Mouse (Mus musculus) central nervous system, embryonic 18 days (tissue): Measurements from ENCODE around the gene Zfp943. TPM values are rescaled to one million over a fixed set of nuclear protein-coding genes. Genes with fewer than 3 reads are reported as not detected.

ENCODE experiments used
- polyA plus RNA-seq: library from polyadenylated mRNA; depleted of rRNA; stranded (reverse); fragments of >200 nt; gene quantifications from 2 replicates; pipeline ENCODE4 v1.2.3, GENCODE M21; 2012; rRNA removed

The Zfp943 gene
- polyA plus RNA-seq = 12.0 and 13.8 TPM in 2 replicates

GRCm38 (mm10) chr17:21962107-21962907 is at the start of gene Zfp943, which contains the start of gene Zfp942:
TSS of gene Zfp943 (plus strand) at chr17:21962552.
TSS of gene Zfp942 (minus strand) at chr17:21962464.

Other genes starting within 250 kb of the Zfp943 start
- 7.6 and 7.8 TPM in 2 replicates for gene Zfp229, start 231.8 kb upstream of the Zfp943 start, polyA plus RNA-seq
- gene Zfp820, start 116.8 kb upstream of the Zfp943 start, polyA plus RNA-seq = 1.1 and 1.2 TPM in 2 replicates
- 5.9 and 6.0 TPM in 2 replicates for gene Zfp995, start 52.6 kb upstream of the Zfp943 start, polyA plus RNA-seq
- 11.7 and 12.0 TPM in 2 replicates for gene Zfp942, start 88 bp upstream of the Zfp943 start, polyA plus RNA-seq
- gene Zfp947, start 203.6 kb downstream of the Zfp943 start, polyA plus RNA-seq = 1.0 and 1.2 TPM in 2 replicates